Mouse (Mus musculus) retina, postnatal 7 days (tissue): Measurements from ENCODE around the gene Psmd5.
A peak's percentile ranks its signal among the peaks of the same experiment; 100 is the strongest.
"Not testable (repeated sequence)": the region's sequence is repeated elsewhere in the genome, so short reads cannot be mapped to it uniquely, and the experiment has no call there.

ENCODE experiments used
- DNase-seq: peaks from one replicate; pipeline ENCODE4 v3.0.0-alpha.2; 2012; ENCODE audit warnings: low read depth, low spot score

Gene Psmd5

DNA sequence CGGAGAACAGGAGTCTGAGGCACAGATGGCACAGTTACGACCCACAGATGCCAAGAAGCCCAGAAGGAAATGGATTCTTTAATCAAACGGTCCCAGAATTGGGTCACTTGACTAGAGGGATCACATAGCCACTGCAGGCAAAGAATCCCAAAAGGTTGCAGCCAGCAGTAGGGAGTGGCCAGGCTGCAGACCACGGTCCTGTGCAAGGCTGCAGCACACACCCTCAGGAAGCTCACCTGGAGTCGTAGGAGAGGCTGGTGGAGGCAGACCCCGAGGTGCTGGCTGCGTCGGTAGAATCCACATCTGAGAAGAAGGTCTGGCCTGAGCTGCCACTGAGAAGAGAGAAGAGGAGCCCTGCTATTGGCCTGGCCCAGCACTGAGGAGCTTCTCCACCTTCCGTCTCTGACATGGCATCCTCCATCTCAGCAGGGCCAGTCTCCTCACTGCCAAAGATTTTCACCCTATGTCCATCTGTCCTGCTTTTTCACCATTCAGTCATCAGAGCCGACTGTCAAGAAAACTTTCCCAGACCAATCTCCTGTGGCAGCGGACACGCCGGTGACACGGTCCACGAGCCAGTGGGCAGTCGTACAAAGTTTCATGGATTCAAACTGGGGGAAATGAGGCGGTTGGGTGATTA lies 22.2 kb upstream of the Psmd5 start:
- no peak for DNase-seq

DNA sequence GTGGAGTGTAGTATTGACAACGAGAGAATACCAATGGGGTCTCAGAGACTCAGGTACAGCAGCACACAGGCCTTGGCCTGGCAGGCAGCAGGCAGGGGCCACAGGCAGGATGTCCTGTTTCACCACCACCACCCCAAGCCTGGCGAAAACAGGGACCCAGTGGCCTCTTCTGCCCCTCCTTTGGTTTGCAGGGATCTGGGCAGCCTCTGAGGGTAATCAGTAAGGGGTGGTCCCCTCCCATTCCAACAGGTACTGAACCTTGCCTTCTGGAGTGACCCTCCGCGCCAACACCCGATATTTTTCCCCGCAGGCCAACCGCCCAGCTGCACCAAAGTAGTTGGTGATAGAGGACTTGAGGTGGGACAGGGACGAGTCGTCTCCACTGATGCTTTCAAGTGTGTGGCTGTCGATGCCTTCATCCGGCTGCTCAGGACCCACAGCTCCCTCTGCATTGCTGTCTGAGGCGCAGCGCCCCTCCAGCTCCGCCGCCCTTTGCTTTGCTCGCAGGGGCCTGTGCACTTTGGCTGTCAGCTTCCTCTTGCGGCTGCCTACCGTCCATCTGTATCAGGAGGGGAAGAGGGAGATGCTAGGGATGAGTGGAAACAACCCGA lies 20.8 kb upstream of the Psmd5 start:
- no peak for DNase-seq

DNA sequence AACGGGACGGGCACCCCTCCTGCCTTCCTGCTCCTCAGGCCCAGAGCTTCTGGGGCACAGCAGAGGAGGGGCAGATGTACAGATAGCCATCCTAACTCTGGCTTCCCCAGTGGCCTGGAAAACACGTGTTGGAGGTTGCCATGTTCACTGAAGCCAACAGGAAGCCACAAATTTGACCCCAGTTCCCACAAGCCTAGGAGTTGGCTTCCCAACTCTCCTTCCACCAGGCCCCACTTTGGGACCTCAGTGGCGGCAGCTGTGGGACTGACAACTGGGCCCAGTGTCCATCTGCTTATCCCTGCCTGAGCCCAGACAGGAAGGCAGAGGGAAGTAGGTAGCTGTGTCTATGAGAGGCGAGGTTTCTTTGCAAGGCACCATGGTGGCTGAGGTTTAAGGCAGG lies 19.2 kb upstream of the Psmd5 start:
- DNase-seq, result no peak

DNA sequence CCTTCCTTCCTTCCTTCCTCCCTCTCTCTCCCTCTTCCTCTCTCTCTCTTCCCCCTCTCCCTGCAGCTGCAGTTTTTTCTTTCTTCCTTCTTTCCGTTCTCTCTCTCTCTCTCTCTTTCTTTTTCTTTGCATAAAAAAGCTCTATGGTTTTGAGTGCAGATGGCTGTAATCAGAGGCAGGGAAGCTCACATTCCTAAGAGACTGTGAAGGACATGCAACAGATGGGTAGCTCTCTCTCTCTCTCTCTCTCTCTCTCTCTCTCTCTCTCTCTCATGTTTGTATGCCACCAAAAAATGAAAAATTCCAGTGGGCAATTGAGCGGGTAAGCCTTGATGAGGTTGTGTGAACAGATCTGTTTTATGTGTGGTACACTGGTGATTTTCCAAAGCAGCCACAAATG lies 9.4 kb upstream of the Psmd5 start:
- DNase-seq, result no peak

DNA sequence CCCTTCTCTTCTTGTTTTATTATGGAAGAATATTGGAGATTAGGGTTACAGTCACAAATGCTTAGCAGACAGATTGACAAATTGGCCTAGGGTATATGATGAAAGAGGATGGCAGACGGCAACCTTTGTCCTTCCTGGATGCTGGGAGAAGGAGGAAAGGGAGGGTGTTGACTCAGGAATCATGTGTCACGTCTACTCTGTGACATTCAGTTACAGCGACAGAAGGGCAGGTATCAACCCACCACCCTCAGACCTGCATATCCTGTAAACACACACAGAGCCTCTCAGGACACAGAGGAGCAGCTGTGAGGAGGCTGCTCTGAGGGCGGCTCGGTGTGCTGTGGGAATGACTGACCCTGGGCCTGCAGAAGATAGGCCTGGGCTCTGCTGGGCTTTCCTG lies 8.4 kb upstream of the Psmd5 start:
- no peak for DNase-seq

DNA sequence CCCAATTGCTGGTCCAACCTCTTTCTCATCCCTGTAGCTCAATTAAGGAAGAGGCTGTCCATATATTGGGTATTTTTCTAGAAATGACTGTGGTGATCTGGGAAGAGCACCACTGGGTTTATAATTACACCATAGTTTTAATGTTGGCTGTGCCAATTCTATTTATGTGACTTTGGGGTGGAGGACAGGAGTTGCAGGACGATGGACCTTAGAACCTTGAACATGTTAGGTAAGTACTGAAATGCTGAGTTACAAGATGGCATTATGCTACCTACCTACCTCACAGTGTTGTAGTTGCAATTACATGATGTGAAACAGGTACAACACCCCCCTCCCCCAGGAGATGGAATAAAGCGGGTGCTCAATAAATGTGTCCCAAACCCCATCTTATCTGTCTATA lies 8.0 kb upstream of the Psmd5 start:
- DNase-seq, result no peak

DNA sequence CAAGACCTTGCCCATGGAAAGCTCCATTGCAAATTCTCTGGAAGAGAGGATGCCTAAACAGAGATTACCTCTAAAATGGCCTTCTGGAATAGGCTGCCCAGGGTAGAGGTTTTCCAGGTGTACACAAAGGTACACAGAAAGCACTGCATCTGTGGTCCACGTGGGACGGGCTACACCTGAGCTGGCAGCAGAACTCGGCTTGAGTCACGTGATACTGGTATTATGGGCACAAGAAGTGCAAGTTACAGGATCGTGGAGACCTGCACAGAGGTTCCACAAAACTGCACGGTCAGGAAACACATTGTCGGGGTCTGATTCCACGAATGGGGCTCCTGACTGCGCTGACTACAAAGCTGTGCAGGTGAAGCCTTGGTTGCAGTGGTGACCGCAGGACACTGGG lies 5.3 kb upstream of the Psmd5 start:
- DNase-seq, result no peak

DNA sequence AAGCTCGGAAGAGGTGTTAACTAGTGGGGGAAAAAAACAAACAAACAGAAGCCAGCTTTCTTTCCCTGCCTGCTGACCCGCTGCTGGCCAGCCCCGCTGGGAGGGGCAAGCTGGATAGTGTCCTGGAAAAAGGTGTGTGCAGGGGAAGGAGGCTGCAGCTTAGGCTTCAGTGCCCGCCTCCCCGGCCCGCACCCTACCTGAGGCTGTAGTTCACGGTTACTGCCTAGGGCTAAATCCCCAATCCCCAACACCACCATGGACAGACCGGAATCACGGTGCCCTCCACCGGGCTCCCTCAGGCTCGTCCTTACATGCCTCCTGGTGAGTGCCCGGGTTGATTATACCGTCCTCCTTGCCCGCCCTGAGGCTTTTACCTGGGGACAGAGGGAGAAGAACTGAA lies 497 bp downstream of the Psmd5 start, which contains the start of gene Cutal:
Gene Cutal (plus strand): TSS at position 126 of the 400 bp plus-strand sequence.
- no peak for DNase-seq

DNA sequence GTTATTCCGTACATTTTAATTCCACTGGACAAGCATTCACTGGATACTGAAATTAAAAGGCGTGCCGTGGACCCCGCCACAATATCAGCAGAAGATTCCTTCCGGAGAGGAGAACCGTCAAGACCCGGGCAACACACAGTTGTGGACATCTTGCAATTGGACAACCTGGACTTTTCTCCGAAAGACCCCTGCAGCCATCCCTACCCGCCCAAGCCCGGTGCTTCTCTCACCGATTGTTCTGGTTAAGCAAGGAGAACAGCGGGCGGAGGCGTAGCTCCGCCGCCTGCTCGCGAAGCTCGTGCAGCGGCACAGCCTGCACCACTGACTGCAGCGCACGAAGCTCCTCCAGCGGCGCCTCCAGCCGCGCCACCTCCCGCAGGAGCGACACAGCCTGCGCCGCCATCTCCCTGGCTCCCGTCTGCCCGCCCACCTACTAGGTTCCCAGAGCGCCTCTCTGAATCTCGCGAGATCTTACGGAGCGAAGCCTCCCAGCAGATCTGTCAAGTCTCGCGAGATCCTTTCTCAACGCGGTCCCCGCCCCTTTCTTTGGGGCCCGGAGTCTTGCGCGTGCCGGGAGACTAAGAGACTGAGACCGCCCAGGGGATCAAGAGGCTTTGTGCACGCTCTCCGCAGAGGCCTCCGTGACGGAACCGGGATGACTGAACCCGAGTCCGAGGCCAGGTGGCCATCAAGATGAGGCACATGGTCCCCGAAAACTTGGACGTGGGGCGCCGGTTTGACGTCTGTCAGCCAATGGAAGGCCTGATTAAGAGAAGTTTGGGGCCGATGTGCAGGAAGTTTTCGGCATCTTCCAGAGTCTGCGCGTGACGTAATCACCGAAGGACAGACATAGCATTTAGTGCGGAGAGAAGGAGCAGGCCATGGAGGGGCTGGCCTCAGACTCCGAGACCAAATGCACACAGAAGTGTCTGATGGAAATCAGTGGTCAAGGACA lies 4.0 kb downstream of the Psmd5 start:
- peak; percentile 100 for DNase-seq

DNA sequence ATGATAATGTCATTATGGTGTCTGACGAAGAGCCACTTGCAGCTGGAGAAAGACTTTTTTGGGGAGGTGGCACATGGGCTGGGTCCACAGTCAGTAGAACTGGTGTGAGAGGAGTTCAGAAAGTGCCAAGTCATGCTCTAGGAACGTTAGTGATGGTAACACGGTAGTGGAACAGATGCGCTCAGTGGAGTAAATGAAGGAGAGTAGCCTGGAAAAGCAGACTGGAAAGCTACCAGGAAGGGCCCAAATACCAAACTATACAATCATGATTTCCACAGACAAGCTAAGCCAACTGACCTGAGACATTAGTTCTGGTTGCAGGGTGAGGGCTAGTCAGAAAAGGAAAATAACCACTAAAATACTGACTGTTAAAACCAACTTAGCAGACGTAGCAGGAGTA lies 5.1 kb downstream of the Psmd5 start:
- DNase-seq, result no peak

DNA sequence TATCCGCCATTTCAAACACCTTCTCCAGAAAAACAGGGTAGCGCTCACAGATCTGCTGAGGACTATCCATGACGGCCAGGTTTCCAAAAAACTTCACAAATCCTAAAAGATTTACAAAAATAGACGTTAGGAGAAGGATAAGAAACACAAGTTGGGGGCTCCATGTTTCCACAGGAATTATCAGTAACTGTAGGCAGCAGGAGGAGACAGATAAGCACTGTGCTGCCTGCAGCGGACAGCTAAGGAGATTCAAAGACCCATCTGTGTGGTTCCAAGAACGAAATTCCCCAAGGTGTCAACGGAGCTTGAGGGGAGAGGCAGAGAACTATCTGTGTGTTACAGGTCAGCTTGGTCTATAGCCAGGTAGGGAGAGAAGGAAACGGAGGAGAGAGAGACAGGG lies 17.0 kb downstream of the Psmd5 start:
- DNase-seq, result no peak

DNA sequence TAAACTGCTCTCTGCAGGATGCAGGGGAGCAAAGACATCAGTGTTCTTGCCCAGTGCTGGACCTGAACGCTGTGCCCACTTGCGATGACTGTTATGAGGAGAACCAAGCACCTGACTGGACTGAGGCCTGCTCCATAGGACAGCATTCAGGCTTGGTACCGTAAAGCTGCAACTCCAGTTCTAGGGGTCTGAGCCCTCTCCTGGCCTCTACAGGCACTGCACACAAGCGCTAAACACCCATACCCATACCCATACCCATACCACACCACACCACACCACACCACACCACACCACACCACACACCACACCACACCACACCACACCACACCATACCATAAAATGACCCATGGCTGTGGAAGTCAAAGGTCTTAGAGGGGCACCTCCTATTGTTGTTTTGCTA lies 19.5 kb downstream of the Psmd5 start:
- no peak for DNase-seq

DNA sequence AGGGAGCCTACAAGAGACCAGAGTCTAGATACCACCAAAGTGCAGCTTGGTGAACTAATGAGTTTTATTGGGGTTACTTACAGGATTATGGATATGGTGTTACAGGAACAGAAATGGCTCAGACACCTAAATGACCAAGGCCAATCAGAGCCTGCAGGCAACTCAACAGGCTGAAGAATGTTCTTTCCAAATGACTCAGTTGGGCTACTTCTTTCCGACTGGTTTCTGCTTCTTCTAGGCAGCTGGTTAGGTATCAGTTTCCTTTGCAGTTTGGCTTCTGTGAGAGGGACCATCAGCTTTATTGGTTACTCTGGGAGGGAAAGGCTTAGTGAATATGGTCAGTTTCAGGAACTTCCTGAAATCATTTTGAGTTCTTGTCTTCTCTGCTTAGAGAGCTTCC lies 27.1 kb downstream of the Psmd5 start:
- no peak for DNase-seq

DNA sequence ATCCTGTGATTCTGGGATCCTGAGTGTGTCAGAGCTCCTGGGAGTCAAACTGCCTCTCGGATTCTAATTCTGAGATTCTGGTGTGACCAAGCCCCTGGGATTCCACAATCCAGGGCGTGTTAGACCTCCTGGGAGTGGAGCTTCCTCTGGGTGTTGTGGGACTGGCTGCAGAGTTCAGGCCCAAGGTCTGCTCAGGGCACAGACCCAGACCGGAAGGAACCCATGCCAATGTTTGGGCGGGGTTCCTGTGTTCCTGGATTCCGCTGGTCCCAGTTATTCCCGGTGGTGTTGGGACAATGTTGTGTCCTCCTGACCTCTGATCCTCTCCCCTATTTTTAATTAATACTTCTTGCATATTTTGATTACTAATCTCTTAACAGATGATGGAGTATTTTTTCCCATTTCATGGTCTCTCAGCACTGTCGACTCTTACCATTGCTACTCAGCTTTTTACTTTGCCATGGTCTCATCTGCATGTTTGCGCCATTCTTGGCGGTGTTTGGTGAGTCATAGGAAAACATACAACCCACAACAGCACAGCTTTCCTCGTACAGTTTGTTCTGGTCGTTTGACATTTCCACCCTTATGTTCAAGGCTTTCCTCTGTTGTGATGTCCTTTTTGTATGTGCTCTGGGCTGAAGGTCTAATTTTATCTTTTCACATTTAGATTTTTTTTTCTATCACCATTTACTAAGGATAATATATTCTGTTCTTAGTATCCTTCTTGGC lies 31.4 kb downstream of the Psmd5 start:
- no peak for DNase-seq

DNA sequence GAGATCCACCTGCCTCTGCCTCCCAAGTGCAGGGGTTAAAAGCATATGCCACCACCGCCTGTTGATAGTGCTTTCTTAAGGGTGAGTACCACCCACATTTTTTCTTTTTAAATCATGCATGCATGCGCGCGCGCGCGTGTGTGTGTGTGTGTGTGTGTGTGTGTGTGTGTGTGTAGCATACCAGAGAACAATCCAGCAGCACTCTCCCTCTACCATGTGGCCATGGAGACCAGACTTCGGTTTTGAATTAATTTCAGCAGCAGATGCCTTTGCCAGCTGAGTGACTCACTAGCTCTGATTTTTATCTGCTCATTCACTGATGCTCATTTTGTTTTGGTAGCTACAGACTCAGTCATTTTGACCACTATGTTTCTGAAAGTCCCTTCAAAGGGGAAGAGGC lies 33.1 kb downstream of the Psmd5 start:
- no peak for DNase-seq

DNA sequence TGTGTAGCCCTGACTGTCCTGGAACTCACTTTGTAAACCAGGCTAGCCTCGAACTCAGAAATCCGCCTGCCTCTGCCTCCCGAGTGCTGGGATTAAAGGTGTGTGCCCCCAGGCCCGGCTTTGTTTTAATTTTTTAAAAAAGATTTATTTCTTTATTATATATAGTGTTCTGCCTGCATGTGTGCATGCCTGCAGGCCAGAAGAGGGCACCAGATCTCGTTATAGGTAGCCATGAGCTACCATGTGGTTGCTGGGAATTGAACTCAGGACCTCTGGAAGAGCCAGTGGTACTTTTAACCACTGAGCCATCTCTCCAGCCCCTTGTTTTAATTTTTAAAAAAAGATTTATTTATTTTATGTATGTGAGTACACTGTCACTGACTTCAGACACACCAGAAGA lies 34.6 kb downstream of the Psmd5 start:
- not testable (repeated sequence) for DNase-seq

DNA sequence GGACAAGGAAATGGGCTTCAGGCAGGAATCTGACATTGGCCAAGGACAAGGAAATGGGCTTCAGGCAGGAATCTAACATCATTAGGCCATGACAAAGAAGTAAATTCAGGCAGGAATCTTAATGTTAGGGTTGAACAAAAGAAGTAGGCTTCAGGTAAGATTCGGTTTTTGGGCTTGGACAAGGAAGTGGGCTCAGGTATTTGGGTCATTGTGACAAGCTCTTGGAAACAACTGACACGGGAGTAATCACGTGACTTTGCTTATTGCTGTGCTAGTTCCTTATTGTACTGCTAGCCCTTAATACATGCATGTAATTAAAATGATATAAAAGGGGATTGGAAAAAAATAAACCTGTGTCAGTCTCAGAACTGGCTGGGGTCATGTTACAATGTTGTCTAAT lies 39.1 kb downstream of the Psmd5 start:
- DNase-seq, result no peak

DNA sequence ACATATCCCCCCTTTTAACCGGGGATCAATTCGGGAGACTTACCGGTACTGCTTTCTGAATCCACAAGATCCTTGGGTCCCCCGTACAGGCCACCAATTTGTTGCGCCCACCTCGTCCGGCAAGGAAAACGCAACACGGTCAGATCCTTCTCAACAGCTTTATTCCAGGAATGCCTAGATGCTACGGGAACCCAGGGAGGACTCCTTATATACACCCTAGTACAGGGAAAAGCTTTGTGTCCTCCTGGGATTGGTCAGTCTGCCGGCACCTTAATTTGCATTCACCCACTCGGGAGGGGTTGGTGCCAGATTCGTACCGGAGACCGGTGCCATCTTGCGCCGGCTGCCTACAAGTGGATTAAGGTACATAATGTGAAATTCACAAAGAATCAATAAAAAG lies 41.1 kb downstream of the Psmd5 start:
- no peak for DNase-seq

DNA sequence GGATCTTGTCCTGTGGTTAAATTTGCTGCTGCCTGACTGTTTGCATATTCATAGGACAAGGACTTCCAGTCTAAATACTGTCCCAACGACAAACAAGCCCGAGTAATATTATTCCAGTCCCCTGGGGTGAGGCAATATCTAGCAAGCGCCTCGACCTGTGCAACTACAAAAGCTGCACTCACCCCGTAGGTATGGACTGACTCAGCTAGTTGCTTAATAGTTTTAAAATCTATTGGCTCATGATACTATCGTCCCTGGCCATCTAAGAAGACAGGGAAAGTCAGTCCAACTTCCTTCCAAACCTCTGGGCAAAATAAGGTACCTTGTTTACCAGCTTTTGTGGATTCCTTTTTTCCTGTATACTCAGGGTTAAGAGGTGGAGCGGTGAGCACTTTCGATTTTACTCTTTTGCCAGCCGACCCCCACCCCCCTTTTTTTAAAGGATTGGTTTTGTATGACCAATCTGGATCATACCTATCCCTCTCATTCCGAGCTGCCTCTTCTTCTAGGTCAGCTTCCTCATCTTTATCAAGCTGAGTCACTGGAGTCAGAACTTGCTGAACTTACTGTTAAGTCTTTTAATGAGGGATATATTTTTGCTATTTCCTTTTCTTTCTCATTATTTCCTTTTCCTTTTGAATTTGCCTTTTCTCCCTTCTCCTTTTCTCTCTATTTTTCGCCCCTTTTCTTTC lies 41.9 kb downstream of the Psmd5 start, which contains the start of gene Gm34653:
Gene Gm34653 (plus strand): TSS at position 242 of the 692 bp plus-strand sequence.
- DNase-seq, result not testable (repeated sequence)

DNA sequence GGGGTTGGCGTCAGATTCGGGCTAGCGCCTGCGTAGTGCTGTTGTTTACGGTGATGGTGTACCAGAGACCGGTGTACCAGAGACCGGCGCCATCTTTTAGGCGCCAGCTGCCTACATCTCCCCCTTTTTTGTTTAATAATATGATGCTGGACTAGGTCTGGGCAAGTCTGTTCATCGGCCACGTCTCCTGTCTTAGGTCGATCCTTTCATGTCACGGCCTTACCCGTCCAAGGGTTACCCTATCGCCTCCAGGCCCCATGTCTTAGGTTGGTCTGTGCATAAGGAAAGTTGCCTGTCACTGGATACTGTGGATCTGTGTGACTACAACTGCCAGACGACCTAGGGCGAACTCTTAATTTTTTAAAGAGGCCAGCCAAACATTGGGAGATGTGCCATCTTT lies 44.7 kb downstream of the Psmd5 start:
- not testable (repeated sequence) for DNase-seq

DNA sequence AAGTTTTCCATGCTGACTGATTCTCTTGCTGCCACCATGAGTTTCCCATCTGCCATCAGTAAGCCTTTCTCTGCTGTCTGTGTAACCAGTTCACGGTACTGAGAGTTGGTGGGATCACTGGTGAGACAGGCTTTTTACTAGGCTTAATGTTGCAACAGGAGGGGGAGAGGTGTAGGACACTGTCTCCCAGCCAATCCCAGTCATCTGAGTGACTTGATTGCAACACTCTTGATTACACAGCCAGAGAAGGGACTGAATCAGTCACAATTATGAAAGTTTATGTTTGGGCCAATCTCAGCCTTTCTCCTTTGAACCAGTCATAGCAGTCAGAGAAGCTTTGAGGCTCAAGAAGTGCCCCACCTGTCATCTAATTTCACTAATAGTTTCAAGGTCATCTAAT lies 46.7 kb downstream of the Psmd5 start:
- DNase-seq, result no peak
